Mouse (Mus musculus) neural tube, embryonic 15.5 days (tissue): Measurements from ENCODE around the gene Mcm5. TPM values are rescaled to one million over a fixed set of nuclear protein-coding genes. Genes with fewer than 3 reads are reported as not detected.

Source experiments
- polyA plus RNA-seq: library from polyadenylated mRNA; unstranded; fragments of >200 nt; fragmentation: Nextera tagmentation; extraction: Ambion mirVana; gene quantifications from 2 replicates; pipeline ENCODE4 v1.2.1, GENCODE M21; 2015

Gene Mcm5
- polyA plus RNA-seq, 1 experiment from 2014 or later = 25.7 TPM

Other genes with a start within 250 kb of the Mcm5 start
- gene Isx, start 236.4 kb upstream of the Mcm5 start, polyA plus RNA-seq = 6.0 TPM in 1 of 2 replicates, not detected in the other
- gene Hmgxb4, start 116.2 kb upstream of the Mcm5 start, polyA plus RNA-seq = 31.1 and 33.8 TPM in 2 replicates
- 44.1 and 44.4 TPM in 2 replicates for gene Tom1, start 75.9 kb upstream of the Mcm5 start, polyA plus RNA-seq
- gene Hmox1, start 15.9 kb upstream of the Mcm5 start, polyA plus RNA-seq = 13.5 and 14.2 TPM in 2 replicates
- 2.9 and 4.4 TPM in 2 replicates for gene Rasd2, start 104.4 kb downstream of the Mcm5 start, polyA plus RNA-seq